Mouse (Mus musculus) cerebellum, adult 11 months (tissue): ENCODE measurements at regions not wholly inside any gene's neighbourhood (a gene's known extent, or its start where the extent isn't known, plus 50 kb on each side); places are given as distances from the start of the nearest gene placed in this dataset.

ENCODE experiments used
- DNase-seq: peaks from one replicate; pipeline ENCODE4 v3.0.0; 2022

DNA sequence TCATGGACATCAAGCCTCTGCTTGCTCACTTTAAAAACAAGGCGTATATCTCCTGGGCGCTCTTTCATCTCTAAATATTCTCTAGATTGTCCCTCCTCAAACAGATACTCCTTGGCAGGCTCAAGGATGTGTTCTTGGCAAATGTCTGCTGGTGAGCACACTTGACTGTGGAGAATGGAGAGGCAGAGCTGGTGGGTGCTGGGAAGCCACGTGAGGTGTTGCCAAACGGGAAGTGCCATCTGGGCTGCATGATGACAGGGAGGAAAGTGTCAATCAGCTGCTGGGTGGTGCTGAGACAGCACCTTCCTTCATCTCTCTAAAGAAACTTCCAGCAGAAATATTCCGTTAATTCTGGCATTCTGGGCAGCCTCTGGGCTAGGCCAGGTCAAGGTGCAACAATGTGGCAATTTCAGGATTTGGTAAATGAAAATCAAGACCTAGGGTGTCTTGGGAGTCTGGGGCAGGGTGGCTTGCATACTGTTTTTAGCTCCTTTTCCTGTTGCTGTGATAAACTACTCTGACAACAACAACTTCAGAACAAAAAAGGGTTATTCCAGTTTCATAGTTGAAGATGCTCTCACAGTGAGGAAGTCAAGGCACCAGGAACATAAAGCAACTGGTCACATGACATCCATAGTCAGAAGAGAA lies 208.6 kb downstream of the Rplp1 start:
- DNase-seq: no peak

DNA sequence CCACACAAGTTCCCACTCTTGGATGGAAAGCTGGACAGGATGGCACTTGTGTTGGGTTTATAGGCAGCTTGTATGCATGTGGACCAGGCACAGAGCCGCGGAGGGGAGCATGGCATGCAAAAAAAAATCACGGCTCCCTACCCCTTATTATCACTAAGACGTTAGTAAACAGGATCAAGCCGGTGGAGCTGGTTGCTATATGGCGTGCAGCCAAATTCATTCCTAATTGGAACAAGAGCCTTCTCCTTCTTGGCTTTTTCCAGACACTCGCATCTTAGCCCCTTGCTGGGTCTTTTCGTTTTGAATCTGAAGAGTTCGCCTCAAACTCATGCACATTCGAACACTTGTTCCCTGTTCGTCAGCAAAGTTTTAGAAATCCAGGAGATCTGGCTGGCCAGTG lies 211.0 kb downstream of the Rplp1 start:
- DNase-seq: no peak

DNA sequence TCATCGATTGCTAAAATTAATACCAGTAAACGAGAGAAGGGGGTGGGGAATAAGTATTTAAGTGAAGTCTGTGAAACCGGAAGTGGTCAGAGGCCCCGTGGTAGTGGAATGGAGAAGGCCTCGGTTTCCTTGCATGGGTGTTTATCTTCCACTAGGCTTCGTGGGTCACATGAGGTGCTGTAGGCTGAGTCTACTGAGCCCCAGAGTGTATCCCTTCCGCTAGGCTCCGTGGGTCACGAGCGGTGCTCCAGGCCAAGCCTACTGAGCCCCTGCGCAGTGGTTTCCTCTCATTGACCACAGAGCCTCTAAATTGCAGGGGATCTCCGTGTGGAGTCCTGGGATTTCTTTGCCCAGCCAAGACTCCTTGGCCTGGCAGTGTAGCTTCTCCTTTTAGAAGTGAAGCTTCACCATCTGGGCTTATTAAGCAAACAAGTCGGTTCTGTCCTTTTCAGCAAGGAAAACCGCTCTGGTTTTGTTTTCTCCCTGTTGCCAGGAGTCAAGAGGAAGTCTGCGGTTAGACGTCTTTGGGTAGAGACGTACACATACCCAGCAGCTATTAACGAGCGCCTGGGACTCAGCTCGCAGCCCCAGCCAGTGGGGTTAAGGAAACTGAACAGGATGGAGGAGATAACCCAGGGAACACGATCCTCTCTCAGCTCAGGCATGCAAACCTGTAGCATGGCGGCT lies 211.9 kb downstream of the Rplp1 start:
- DNase-seq: no peak

DNA sequence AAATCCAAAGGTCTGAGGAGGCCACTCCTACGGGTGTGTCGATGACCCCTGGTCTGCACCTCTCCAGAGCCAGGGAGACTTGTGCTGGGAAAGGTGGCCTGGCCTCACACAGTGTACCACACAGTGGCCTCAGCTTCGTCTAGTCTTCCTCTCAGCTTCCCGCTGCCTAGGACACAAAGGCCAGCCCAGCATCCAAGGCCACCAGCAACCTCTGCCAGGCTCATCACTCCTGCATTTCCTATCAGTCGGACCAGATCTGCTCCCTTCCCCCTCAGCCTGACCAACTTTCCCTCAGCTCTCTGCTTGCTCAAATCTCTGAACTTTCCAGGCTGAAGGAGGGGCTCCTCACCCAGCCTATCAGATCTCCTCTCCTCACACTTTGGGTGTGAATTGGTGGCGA lies 213.8 kb downstream of the Rplp1 start:
- DNase-seq: no peak

DNA sequence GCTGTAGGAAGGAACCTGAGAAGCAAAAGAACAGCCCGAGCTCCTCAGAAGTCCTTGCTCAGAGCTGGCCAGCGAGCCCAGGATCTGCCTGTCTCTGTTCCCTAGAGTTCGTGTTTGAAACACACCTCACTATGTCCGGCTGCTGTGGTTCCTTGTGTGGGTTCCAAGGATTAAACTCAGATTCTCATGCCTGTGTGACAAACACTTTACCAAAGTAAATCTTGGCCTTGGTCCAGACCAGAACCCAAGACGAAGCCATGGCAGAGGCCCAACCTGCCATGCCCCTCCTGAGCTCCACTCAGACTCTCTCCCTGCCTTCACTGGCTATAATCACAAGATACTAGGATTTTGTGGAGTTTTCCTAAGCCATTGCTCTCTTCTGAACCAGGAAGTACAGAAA lies 214.7 kb downstream of the Rplp1 start:
- DNase-seq: no peak

DNA sequence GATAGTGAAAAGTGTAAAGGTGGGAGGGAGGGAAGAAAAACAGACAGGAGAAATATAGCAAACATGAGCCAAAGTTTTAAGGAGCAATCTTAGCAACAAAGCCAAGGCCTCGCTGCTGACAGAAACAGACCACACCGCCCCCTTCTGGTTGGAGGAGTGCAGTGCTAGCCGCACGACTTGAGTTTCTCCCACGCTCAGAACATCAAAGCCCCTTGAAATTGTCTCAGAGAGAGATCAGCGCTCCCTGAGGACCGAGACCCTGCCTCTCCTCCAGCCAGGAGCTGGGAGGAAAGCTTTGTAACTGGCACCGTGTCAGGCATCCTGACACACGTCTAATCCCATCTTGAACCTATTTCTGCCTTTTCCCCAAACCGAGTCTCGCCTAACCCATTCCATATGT lies 216.4 kb downstream of the Rplp1 start:
- peak; percentile 28 for DNase-seq

DNA sequence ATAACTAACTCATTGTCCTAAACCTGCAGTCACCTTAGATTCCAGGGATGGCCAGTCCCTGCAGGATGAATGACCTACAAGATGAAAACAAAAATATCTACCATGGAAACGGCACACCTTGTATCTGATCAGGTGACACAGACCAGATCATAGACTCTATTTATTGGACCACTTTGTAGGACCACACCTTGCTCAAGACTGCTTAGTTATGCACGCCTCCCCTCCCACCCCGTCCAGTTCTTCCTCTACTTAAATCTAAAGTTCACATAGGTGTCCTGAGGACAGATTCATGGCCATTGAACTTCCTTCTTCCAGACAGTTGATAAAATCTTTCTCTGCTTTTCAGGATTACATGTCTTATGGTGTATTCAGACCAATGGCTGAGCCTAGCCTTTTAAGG lies 217.5 kb downstream of the Rplp1 start:
- DNase-seq: no peak

DNA sequence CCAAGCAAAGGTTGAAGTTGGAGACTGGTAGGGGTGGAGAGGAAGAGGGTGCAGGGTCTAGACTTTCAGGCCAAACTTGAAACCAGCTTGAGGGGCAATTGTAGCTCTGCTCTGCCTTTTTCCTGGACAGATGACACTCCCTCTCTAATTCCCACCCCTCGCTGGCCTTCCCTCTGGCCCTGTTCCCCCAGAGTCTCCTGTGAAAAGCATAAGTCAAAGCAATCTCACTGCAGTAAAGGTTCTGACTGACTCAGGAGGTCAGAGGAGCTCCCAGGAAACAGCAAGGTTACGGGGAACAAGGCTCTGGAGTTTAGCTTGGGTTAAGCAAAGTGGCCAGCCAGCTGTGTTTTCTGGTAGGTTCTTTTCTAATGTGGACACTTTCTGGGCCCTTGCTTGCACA lies 218.5 kb downstream of the Rplp1 start:
- DNase-seq: no peak

DNA sequence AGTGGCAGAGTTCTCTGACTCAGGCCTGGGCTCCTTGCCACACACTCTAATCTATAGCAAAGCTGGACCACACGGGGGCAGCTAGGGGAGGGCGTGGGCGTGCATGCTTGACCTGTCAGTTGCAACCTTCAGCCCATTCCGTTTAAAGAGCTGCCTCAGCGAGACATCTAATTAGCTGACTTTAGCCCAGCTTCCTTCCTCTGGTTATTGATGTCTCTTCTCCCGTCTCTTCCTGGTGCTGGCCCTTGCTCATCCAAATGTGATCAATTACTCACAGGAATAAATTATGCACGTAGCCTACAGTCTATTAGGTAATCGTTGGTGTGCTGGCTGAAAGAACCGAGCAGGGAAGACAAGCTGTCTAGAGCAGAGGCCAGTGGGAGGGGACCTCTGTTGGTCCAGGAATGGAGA lies 219.0 kb downstream of the Rplp1 start:
- no peak for DNase-seq

DNA sequence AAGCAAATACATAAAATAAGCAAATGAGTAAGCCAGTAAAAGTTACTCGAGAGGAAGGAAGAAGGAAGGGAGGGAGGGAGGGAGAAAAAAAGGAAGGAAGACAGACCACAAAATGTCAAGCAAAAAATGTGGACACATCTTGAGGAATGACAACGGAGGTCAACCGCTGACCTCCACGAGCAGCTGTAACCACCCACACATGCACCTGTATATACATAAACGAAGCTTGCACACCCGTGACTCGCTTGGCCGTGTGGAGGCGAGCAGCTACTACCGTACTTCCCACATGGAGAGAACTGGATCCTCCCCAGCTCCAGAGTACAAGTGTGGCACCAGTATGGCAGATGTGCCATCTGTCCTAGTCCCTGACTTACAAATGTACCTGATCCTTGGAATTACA lies 220.1 kb downstream of the Rplp1 start:
- DNase-seq: no peak

DNA sequence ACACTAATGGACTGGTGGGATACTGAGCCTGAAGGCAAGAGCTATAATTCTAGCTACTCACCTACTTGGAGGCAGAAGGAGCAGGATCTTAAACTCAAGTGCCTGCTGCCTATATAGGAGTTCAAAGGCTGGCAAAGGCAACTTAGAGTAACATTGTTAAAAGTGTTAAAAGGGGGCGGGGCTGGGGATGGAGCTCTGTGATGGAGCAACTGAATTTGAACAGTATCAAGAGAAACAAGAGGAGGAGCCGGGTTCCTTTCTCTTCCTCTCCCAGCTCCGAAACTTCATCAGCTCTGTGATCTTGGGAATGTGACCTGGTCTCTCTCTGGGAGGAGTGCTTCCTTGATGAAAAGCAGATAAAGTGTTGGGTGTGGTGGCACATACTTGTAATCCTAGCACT lies 223.6 kb downstream of the Rplp1 start:
- DNase-seq: no peak

DNA sequence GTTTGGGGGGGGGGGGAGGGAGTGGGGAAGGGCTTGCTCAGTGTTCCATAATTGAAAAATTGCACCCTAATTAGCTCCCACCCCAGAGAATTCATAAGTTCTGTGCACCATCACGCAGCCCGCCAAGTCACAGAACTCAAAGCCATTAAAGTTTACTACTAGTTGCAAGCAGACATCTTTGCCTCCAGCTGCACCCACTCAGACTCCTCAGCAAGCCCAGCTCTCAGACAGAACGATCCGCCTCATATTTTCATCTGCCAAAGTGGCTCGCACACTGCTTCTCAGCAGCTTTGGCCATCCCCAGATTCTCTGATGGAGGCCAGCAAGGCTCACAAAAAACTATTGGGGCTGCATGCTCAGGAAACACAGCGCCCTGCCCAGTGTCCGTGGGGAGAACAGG lies 224.4 kb downstream of the Rplp1 start:
- no peak for DNase-seq

DNA sequence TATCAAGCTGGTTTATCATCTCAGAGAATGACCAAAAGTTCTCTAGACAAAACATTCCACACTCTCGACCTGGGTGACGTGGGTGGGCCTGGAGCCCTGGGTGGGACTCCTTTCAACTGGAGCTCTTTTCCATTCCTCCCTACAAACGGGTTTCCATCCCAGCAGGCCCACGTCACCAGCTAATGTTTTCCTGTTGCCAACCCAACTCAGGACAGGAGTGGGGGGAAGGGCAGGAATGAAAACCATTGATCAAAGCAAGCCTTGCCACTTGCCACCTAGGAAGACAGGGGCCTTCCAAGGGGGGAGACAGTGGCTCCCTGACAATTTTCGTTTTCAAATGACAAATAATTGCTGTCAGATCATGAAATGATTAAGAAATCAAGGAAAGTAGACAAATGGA lies 224.8 kb downstream of the Rplp1 start:
- no peak for DNase-seq

DNA sequence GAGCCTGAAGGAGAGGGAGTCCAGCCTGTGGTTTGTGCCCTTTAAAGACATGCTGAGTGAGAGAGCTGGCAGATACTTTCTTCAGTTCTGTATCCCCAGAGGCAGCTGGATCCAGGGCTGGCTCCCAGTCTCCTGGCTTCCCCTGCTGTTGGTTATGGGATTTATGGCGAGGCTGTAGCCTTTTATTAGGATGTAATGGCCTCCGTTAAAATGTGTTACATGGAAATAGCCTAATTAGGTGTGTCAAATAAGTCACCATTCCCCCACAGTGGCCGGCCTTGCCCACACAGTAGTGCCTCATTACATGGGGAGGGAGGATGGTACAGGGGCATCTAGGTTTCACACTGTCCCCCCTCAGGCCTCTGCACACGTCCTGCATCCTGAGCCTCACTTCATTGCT lies 230.8 kb downstream of the Rplp1 start:
- DNase-seq: no peak

DNA sequence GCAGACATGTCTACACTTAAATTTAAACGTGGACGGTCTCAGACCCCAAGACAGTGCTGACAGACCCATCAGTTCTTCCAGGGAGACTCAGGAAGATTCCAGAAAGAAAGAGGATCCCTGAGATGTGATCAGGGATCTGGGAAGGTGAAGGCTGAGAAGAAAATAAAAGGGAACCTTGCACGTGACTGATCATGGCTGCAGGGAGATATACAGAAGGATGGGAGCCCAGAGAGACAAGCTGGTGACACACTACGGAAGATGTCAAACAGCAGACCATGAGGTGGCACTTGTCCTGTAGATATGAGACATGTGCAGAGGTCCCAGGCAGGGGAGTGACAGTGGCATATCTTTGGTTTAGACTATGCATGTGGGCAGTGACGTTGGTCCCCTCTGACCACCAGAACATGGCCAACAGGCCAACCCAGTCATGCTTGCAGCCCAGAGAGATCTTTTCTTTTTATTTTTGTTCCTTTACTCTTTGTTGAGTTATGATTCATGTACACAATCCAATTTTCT lies 231.5 kb downstream of the Rplp1 start:
- no peak for DNase-seq

DNA sequence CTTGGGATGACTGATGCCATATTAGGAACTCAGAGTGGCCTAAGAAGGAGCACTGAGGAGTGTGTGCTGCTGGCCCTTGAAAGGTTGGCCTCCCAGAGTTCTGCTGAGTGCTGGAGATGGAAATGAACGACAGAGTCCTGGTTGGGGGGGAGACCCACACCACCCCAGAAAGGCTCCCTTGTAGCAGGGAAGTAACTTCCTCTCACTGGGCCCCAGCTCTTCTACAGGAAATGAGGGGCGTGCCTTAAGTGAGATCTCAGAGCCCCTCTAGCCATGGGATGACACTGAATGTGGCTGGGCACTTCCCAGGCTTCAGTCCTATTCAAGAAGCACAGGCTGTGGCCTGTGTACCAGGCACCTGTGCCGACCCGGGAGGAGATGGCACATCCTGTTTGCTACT lies 232.0 kb downstream of the Rplp1 start:
- no peak for DNase-seq

DNA sequence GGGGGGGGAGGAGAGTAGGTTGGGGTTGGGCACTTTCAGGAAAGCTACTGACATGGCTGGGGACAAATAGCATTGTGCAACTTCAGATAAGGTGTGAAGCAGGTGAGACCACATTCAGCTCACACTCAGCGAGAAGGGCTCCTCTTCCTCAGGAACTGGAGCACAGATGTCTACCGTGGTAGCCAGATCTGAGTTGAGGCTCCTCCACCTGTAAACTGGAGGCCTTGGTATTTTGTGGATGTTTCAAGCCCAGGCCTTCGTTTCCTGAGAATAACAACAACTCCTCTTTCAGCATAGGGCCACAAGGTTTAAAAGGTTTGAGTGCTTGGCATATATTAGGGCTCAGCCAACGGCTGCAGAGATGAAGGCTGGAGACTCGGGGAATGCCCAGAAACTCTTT lies 232.9 kb downstream of the Rplp1 start:
- no peak for DNase-seq

DNA sequence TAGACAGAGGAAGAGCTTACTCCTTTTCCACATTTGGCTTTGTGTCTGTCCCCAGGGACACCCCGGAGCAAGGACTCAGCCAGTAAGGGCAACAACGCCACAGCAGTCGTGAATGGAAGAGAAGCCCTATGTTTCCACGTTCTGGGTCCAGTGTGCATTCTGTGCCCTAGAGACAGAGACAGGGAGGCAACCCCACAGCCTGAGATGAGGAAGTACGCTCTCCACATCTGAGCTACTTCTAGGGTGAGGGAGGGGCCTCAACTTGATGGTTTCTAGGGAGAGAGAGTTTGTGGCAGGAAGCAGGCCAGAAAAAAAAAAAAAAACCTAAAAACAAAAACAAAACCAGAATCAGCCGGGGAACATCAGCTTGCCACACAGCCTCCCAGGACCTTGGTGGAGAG lies 233.4 kb downstream of the Rplp1 start:
- no peak for DNase-seq

DNA sequence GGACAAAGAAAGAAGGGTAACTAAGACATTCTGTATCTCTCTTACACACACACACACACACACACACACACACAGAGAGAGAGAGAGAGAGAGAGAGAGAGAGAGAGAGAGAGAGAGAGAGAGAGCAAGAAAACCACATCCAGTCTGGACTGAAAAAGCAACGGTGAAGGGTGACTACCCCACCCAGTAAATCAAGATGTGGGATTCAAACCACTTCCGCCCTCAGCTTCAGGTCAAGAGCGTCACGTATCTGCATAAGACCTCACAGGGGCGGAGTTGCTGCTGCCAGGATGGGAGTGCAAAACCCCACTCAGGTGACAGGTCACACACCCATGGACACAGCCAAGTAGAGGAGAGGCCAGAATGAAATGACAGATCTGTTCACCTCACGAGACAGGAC lies 234.7 kb downstream of the Rplp1 start:
- no peak for DNase-seq

DNA sequence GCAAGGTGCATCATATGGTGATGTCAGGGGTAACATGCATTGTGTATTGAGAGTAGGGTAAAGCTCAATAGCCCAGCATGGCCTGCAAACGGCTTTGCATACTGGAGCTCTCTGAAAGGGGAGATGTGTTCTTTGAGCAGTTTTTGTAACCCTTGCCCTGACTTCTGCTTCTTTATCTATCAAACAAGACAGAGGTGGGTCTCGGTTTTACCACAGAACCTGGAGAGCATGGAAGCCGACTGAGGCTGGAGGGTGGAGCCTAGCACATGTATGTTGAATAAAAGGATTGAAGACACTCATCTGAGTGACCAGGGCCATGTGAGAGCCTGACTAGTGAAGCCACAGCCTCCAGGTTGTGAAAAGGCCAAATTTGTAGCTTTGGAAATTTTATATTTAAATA lies 236.7 kb downstream of the Rplp1 start:
- no peak for DNase-seq

DNA sequence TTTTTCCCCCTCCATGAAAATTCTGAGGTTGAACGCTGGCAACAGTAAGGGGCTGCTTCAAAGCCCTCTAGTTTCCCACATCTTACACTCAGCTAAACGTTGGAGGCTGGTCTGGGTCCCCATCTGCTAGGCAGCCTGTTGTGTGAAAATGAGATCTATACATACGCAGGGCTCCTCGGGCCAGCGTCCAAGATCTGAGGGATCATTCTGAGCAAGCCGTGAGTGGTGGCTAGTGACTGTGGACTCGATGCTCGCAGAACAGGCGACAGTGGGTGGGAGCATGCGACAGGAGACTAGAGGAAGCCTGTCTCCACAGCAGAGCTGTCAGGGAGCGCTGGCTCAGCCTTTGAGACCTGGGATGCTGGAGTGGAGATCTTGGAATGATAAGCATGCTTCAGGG lies 237.3 kb downstream of the Rplp1 start:
- no peak for DNase-seq

DNA sequence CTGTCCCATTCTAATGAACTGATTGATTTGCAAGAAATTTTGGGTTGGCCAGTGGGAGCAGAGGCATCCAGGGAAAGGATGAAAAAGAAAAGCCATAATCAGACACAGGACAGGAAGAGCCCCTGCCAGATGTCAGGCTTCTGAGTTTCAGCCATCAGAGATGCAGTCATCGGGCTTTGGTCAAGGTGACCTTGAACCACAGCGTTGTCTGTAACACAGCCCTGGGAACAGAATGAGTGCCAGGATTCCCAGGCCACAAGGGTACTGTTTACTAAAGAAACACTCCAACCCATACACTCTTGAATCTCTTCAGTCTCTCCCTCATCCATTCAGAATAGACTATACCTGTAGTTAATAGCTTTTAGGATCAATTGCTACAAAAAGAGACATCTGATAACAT lies 239.0 kb downstream of the Rplp1 start:
- DNase-seq: no peak

DNA sequence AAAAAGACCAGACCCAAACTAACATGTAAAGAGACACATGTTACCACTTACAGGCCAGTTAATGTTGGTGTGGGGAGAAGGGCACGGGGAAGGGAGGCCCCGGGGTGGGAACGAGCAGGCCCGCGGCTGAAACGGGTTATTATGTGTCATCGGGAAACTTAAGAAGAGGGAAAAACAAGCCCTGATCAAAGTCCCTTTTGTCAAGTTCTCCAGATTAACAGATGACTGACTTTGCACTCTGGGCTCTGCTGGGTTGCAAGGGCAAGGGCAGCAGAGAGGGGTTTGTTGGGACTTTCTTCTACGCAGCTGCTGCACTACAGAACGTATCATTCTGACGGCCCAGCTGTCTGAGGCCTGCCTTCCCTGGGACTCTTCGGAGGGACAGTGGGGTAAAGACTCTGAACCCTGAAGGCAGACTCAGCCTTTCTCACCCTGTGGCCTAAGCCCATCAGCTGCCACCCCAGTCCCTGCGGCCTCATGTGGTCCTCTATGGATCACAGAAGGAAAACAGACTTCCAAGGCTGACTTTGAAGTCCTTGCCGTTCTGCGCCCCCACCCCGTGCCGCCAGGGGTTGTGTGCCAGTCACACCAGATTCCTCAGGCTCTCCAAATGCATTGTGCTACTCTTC lies 240.7 kb downstream of the Rplp1 start:
- DNase-seq: no peak

DNA sequence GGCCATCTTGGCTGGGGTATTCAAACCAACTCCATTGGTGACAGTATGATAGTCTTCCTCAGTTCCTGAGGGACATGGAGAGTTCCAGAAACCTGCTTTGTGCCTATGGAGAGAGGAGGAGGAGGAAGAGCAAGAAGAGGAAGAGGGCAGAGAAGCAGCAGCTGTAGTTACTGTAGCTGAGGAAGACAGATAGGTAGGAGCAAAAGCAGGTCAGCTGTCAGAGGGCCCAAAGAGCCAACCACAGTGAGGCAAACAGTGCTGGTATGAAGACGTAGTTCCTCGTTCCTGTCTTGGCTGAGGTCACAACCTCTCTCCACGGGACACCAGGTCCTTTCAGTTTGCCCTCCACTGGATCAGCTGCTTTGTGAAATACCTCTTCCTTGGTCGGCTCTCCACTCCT lies 243.4 kb downstream of the Rplp1 start:
- DNase-seq: no peak
